Mouse (Mus musculus): ENCODE measurements around the gene Edaradd. TPM values are rescaled to one million over a fixed set of nuclear protein-coding genes. Genes with fewer than 3 reads are reported as not detected.
A peak's percentile ranks its signal among the peaks of the same experiment; 100 is the strongest.

Gene Edaradd
- polyA plus RNA-seq, 1 experiment from 2014 or later, result 0.66 TPM

DNA sequence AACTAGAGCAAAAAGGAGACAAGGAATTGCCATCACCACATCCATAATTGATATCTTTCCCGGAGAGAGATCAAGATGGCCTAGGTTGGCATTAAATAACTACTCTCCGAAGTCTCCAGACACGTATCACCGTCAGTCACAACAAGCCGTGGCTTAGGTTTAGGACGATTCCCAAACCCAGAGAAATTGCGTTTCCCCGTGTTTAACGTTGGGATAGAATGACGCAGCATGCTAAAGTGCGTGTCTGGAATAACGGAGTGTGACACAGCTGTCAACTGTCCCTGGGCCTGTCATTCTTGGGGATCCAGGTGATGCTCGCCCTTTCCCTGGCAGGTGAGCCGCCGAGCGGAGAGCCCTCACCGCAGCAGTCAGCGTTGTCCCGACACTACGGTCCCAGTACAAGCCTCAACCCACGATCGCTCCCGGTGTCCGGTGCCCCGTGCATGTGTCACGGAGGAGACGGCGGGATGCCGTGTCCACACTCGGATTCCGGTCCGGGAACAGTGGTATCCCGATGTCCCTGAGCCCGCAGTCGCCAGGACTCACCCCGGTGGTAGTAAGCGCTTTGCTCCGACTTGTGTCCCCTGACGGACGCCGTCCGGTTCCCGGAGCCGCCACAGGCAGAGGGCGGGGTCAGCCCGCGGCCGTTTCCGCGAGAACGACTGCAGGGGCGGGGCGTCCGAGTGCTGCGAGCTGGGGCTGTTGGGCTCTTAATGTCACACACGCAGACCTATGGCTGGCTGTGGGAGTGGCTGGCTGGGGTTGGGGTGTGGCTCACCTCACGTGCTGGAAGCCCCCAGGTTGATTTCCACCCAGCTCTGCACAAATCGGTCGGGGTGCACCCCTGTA, 59.1 kb downstream of the Edaradd start:
- H3K27me3 ChIP-seq (replicated peaks), result no peaks in the 10 kb centered on the region
- peak; percentile 95 for ATAC-seq (ENCODE audit: insufficient number of reproducible peaks, low FRiP score)
- peaks cover 8% of the 10 kb centered on the region for H3K4me1 ChIP-seq (replicated peaks)
- peak overlapping the region; percentile 84 for H3K9ac ChIP-seq
- peak overlapping the region; percentile 81 for H3K4me3 ChIP-seq
- H3K36me3 ChIP-seq, result peaks cover 7% of the 10 kb centered on the region; the same call in 1 of the 2 replicates
- H3K4me2 ChIP-seq, result peak overlapping the region; percentile 89
- under 1% methylated on average over 59 of the region's 59 CpGs for WGBS
- no peaks in the 10 kb centered on the region for H3K9me3 ChIP-seq (replicated peaks)
- peak overlapping the region; percentile 79 for H3K27ac ChIP-seq (ENCODE audit: poor library complexity, severe bottlenecking)

DNA sequence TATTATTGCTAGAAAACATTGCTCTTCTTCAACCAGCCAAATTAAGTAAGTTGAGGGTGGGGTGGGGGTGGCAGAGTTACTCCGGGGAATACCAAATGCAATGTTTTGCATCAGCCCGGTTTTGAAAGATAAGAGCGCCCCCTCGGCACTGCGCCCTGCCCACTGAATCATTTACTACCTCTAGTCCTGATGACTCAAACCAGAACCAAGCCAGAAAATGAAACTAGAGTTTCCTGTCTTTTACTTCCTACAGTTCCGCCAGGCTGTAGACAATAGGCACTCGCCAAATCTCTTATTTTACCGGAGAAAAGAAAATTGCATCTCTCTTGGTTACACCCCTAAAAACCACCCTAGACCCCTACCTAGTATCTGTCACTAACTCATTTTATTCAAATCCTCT, 59.8 kb downstream of the Edaradd start:
- H3K27me3 ChIP-seq (replicated peaks), result no peaks in the 10 kb centered on the region
- no peaks in the 10 kb centered on the region for H3K9me3 ChIP-seq (replicated peaks)
- H3K9ac ChIP-seq, result peak overlapping the region; percentile 84
- 6% methylated on average over 8 of the region's 8 CpGs for WGBS
- peaks cover 8% of the 10 kb centered on the region for H3K4me1 ChIP-seq (replicated peaks)
- peaks cover 10% of the 10 kb centered on the region; the same call in 1 of the 2 replicates for H3K36me3 ChIP-seq
- ATAC-seq (ENCODE audit: insufficient number of reproducible peaks, low FRiP score), result peak; percentile 9; the same call in 1 of the 2 replicates
- H3K27ac ChIP-seq (ENCODE audit: poor library complexity, severe bottlenecking), result peak overlapping the region; percentile 79
- peak overlapping the region; percentile 81 for H3K4me3 ChIP-seq
- peak overlapping the region; percentile 89 for H3K4me2 ChIP-seq

GRCm38 (mm10) chr13:12456711-12457110, 63.5 kb downstream of the Edaradd start:
- Histone ChIP-seq H3K4me3 (no peak overlapping the region), H3K4me2 (no peak overlapping the region), H3K36me3 (peaks cover 42% of the 10 kb centered on the region), H3K27ac (ENCODE audit: poor library complexity, severe bottlenecking) (no peak overlapping the region), H3K9ac (no peak overlapping the region), H3K4me1 (replicated peaks) (peaks cover 5% of the 10 kb centered on the region), H3K27me3 (replicated peaks) (no peaks in the 10 kb centered on the region), H3K9me3 (replicated peaks) (no peaks in the 10 kb centered on the region)
- 73% methylated on average over 7 of the region's 7 CpGs for WGBS
- no peak for ATAC-seq (ENCODE audit: insufficient number of reproducible peaks, low FRiP score)

DNA sequence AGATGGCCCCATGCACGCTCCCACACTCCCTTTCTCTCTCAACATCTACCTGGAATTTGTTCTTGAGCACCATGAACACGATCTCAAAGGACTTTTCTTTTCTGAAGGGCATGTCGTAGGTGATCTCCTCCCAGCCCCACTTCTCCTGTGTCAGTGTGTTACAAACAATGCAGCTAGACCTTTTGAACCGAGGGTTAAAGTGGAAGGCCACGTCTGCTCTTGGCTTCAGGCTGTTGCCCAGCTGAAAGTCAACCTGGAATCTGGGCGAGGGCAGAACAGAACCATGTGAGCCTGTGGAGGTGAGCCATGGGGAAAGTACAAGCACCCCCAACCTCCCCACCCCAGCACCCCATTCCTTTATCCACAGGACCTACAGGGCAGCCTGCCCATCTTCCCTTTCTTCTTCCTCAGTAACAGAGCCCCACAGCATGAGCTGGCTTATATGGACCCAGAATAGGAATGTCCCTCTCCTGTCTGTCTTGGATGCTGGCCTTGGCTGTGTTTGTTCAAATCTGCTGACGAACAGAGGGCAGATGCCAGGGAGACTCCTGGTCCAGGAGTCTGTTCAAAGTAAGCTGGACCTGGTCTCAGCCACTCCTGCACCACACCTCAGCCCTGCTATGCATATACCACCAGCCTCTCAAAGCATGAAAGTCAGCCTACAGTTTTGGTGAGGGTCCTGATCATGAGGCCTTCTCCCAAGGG, 65.4 kb downstream of the Edaradd start:
- Histone ChIP-seq H3K9ac (no peak overlapping the region), H3K27me3 (replicated peaks) (no peaks in the 10 kb centered on the region), H3K9me3 (replicated peaks) (no peaks in the 10 kb centered on the region), H3K27ac (ENCODE audit: poor library complexity, severe bottlenecking) (no peak overlapping the region), H3K4me2 (no peak overlapping the region), H3K36me3 (peaks cover 50% of the 10 kb centered on the region), H3K4me3 (no peak overlapping the region), H3K4me1 (replicated peaks) (peaks cover 1% of the 10 kb centered on the region; the same call in 1 of the 2 replicates)
- 84% methylated on average over 7 of the region's 7 CpGs for WGBS
- ATAC-seq (ENCODE audit: insufficient number of reproducible peaks, low FRiP score), result no peak

DNA sequence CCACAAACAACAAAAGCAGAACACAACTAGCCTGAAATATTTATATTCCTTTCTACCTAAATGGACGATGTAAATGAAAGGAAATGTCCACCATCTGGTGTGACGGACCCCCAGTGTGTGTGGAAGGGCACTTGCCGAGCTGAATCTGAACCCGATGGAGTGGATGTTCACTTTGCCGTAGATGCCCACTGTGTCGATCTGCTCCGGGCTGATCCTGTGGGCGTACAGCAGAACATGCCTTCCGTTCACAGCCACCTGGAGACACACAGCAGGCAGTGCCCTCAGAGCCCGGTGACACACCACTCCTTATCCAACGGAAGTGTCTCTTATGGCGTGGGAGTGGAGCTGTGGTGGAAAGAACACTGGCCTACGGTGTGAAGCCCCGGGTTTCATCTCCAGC, 67.1 kb downstream of the Edaradd start:
- no peak overlapping the region for H3K9ac ChIP-seq
- H3K4me3 ChIP-seq, result no peak overlapping the region
- no peak overlapping the region for H3K27ac ChIP-seq (ENCODE audit: poor library complexity, severe bottlenecking)
- H3K9me3 ChIP-seq (replicated peaks), result no peaks in the 10 kb centered on the region
- H3K27me3 ChIP-seq (replicated peaks), result no peaks in the 10 kb centered on the region
- no peaks in the 10 kb centered on the region; the same call in 1 of the 2 replicates for H3K4me1 ChIP-seq (replicated peaks)
- H3K36me3 ChIP-seq, result peaks cover 56% of the 10 kb centered on the region
- H3K4me2 ChIP-seq, result no peak overlapping the region
- no peak for ATAC-seq (ENCODE audit: insufficient number of reproducible peaks, low FRiP score)
- 90% methylated on average over 14 of the region's 14 CpGs for WGBS

- Histone ChIP-seq H3K9ac (no peak overlapping the region), H3K27ac (ENCODE audit: poor library complexity, severe bottlenecking) (no peak overlapping the region), H3K36me3 (peaks cover 52% of the 10 kb centered on the region), H3K27me3 (replicated peaks) (no peaks in the 10 kb centered on the region), H3K9me3 (replicated peaks) (no peaks in the 10 kb centered on the region), H3K4me3 (no peak overlapping the region), H3K4me2 (no peak overlapping the region), H3K4me1 (replicated peaks) (no peaks in the 10 kb centered on the region)
- ATAC-seq (ENCODE audit: insufficient number of reproducible peaks, low FRiP score), result peak; percentile 42; the same call in 1 of the 2 replicates
- WGBS, result 70% methylated on average over 2 of the region's 2 CpGs
These were observed 78.1 kb downstream of the Edaradd start for GRCm38 (mm10) chr13:12442008-12442587.

DNA sequence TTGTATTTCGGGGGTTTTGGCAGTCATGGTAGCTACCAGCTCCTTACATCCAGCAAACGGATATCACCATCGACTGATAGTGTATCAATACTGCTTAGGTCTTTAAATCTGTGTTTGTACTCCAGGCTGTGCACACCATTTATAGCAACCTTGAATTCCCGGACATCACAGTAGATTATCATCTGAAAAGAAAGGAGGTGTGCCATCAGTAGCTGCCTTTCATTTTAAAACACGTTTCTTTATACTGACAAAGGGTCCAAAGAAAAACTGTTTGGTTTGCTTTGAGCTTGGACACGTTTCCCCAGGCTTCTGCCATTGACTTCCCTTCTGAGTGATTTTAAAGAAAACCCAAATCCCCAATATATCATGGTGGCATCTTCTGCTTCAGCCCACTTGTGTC, 79.4 kb downstream of the Edaradd start:
- no peak overlapping the region for H3K27ac ChIP-seq (ENCODE audit: poor library complexity, severe bottlenecking)
- no peak overlapping the region for H3K4me2 ChIP-seq
- no peaks in the 10 kb centered on the region for H3K27me3 ChIP-seq (replicated peaks)
- no peaks in the 10 kb centered on the region for H3K9me3 ChIP-seq (replicated peaks)
- no peaks in the 10 kb centered on the region for H3K4me1 ChIP-seq (replicated peaks)
- H3K36me3 ChIP-seq, result peaks cover 55% of the 10 kb centered on the region
- no peak for ATAC-seq (ENCODE audit: insufficient number of reproducible peaks, low FRiP score)
- WGBS, result 87% methylated on average over 6 of the region's 6 CpGs
- no peak overlapping the region for H3K4me3 ChIP-seq
- no peak overlapping the region for H3K9ac ChIP-seq

DNA sequence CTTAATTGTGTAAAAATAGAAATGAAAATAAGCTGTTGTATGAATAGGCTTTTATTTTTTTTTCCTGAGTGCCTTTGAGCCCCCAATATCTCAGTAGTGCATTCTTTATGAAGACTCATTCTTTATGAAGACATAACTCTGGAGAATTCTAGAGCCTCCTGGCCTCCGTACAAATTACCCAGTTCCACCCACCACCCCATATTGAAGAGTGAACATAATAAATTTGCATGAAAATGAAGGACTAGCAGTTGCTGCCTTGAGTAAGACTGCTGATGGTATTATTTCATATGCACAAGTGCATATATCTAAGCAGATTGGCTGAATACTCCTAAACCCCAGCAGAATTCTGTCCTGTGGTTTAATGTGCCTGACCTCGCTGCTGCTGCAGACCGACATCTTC, 80.7 kb downstream of the Edaradd start:
- Histone ChIP-seq H3K4me1 (replicated peaks) (no peaks in the 10 kb centered on the region), H3K9me3 (replicated peaks) (no peaks in the 10 kb centered on the region), H3K27ac (ENCODE audit: poor library complexity, severe bottlenecking) (no peak overlapping the region), H3K27me3 (replicated peaks) (no peaks in the 10 kb centered on the region), H3K9ac (no peak overlapping the region), H3K36me3 (peaks cover 67% of the 10 kb centered on the region), H3K4me3 (no peak overlapping the region), H3K4me2 (no peak overlapping the region)
- 93% methylated on average over 3 of the region's 3 CpGs for WGBS
- ATAC-seq (ENCODE audit: insufficient number of reproducible peaks, low FRiP score), result no peak

DNA sequence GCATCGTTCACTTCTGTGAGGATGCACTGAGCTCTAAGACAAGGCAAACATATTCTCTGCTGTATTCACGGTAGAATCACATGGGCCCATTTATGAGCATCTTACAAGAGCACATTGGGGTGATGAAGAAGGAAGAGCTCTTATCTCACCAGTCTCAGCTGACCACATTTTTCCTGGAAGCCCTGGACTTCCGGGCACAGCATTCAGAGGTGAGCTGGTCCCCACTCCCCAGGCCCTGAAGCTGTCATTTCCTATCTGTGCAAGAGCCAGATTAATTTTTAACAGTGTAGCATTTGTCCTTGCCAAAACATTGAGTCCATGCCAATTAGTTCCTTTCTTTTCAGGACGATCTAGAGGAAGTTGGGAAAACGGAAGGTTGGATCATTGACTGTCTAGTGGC, 86.4 kb downstream of the Edaradd start:
- H3K27me3 ChIP-seq (replicated peaks), result no peaks in the 10 kb centered on the region
- H3K4me3 ChIP-seq, result no peak overlapping the region
- H3K27ac ChIP-seq (ENCODE audit: poor library complexity, severe bottlenecking), result no peak overlapping the region
- WGBS, result 87% methylated on average over 5 of the region's 5 CpGs
- H3K9ac ChIP-seq, result no peak overlapping the region
- H3K9me3 ChIP-seq (replicated peaks), result no peaks in the 10 kb centered on the region
- H3K4me1 ChIP-seq (replicated peaks), result no peaks in the 10 kb centered on the region
- ATAC-seq (ENCODE audit: insufficient number of reproducible peaks, low FRiP score), result no peak
- peaks cover 82% of the 10 kb centered on the region for H3K36me3 ChIP-seq
- H3K4me2 ChIP-seq, result no peak overlapping the region

- Histone ChIP-seq H3K9ac (no peak overlapping the region), H3K36me3 (peaks cover 83% of the 10 kb centered on the region), H3K4me3 (no peak overlapping the region), H3K9me3 (replicated peaks) (no peaks in the 10 kb centered on the region), H3K27ac (ENCODE audit: poor library complexity, severe bottlenecking) (no peak overlapping the region), H3K4me2 (no peak overlapping the region), H3K4me1 (replicated peaks) (no peaks in the 10 kb centered on the region), H3K27me3 (replicated peaks) (no peaks in the 10 kb centered on the region)
- no peak for ATAC-seq (ENCODE audit: insufficient number of reproducible peaks, low FRiP score)
- WGBS, result 92% methylated on average over 13 of the region's 13 CpGs
These were observed 91.7 kb downstream of the Edaradd start for GRCm38 (mm10) chr13:12428556-12428955.
